Comparison of ENCODE assay signal across 8 mouse cellular contexts in genomic region chr5:34370840-34371239, GRCm38 (mm10). TPM values are rescaled to one million over a fixed set of nuclear protein-coding genes. Genes with fewer than 3 reads are reported as not detected.
DNase-seq lines count a peak whose midpoint lies in the region; ATAC-seq lines count a peak whose summit lies in the region.

No protein-coding gene starts in this region.

- H3K4me2 ChIP-seq in heart, embryonic 16.5 days (ENCODE audit: low read depth, low read length), result peak overlapping the region; percentile 88
- H3K4me2 ChIP-seq in hindbrain, embryonic 12.5 days (replicated peaks), result peak overlapping the region; percentile 72
- peak overlapping the region; percentile 74 for H3K4me2 ChIP-seq in midbrain, embryonic 13.5 days (replicated peaks)

- 25% methylated on average over 8 of the region's 8 CpGs for WGBS in heart, embryonic 16.5 days
- WGBS in hindbrain, embryonic 12.5 days, result 37% methylated on average over 8 of the region's 8 CpGs
- 31% methylated on average over 8 of the region's 8 CpGs for WGBS in midbrain, embryonic 13.5 days

- H3K27ac ChIP-seq in heart, embryonic 16.5 days (ENCODE audit: low read length), result no peak overlapping the region
- H3K27ac ChIP-seq in hindbrain, embryonic 12.5 days, result no peak overlapping the region
- peak overlapping the region; percentile 86; the same call in 1 of the 2 replicates for H3K27ac ChIP-seq in midbrain, embryonic 13.5 days

- H3K36me3 ChIP-seq in heart, embryonic 16.5 days (ENCODE audit: control insufficient read depth, insufficient read depth), result no peaks in the 10 kb centered on the region
- no peaks in the 10 kb centered on the region for H3K36me3 ChIP-seq in hindbrain, embryonic 12.5 days
- H3K36me3 ChIP-seq in midbrain, embryonic 13.5 days, result no peaks in the 10 kb centered on the region

- H3K9me3 ChIP-seq in heart, embryonic 16.5 days (replicated peaks; ENCODE audit: control insufficient read depth, low read length), result no peaks in the 10 kb centered on the region
- H3K9me3 ChIP-seq in hindbrain, embryonic 12.5 days (replicated peaks), result no peaks in the 10 kb centered on the region
- H3K9me3 ChIP-seq in midbrain, embryonic 13.5 days, result no peaks in the 10 kb centered on the region

- H3K27me3 ChIP-seq in heart, embryonic 16.5 days (ENCODE audit: control insufficient read depth, insufficient read depth, low read length), result no peaks in the 10 kb centered on the region
- H3K27me3 ChIP-seq in hindbrain, embryonic 12.5 days, result no peaks in the 10 kb centered on the region
- H3K27me3 ChIP-seq in midbrain, embryonic 13.5 days, result no peaks in the 10 kb centered on the region

- H3K4me1 ChIP-seq in heart, embryonic 16.5 days (ENCODE audit: control insufficient read depth, insufficient read depth, low read length), result peaks cover 19% of the 10 kb centered on the region
- peaks cover 22% of the 10 kb centered on the region for H3K4me1 ChIP-seq in hindbrain, embryonic 12.5 days
- peaks cover 40% of the 10 kb centered on the region for H3K4me1 ChIP-seq in midbrain, embryonic 13.5 days (replicated peaks)

- peak overlapping the region; percentile 97 for H3K9ac ChIP-seq in heart, embryonic 16.5 days (ENCODE audit: low read length)
- peak overlapping the region; percentile 93 for H3K9ac ChIP-seq in hindbrain, embryonic 12.5 days
- peak overlapping the region; percentile 98 for H3K9ac ChIP-seq in midbrain, embryonic 13.5 days (replicated peaks)

- no peak for ATAC-seq in heart, embryonic 16.5 days (replicated peaks; ENCODE audit: extremely low read depth, insufficient read depth, low FRiP score)
- no peak for ATAC-seq in hindbrain, embryonic 12.5 days (ENCODE audit: low FRiP score)
- ATAC-seq in midbrain, embryonic 13.5 days, result no peak
- ATAC-seq in activated CD4-positive, CD25-positive, alpha-beta regulatory T cell, adult 4 months, result no peak

- DNase-seq in heart, postnatal 25 days (ENCODE audit: low spot score), result no peak
- DNase-seq in NIH3T3 (ENCODE audit: low read depth), result peak; percentile 5
- no peak for DNase-seq in MN1 (ENCODE audit: low spot score)
- DNase-seq in cerebellum, postnatal 25 days, result no peak

- H3K4me3 ChIP-seq in heart, embryonic 16.5 days (ENCODE audit: low read length), result peak overlapping the region; percentile 96
- H3K4me3 ChIP-seq in hindbrain, embryonic 12.5 days, result peak overlapping the region; percentile 96
- peak overlapping the region; percentile 94 for H3K4me3 ChIP-seq in midbrain, embryonic 13.5 days (replicated peaks)

- intact Hi-C loops in heart, postnatal 25 days (cut with DNase I), result loop anchor here (5.0 kb wide), 2 partner anchors 41 to 286 kb away; no protein-coding TSS in a partner anchor

RNA-seq across cellular contexts. Expression of gene Fam193a, which starts 1.1 kb away (rescaled TPM):
- polyA plus RNA-seq in heart, embryonic 16.5 days (2015; fragmentation: Nextera tagmentation; extraction: Ambion mirVana), result 7.3 and 7.5 TPM in 2 replicates
- total RNA-seq in heart, postnatal 25 days (2021), result 10 to 100 TPM; 24.3 to 29.7 TPM
- polyA plus RNA-seq in hindbrain, embryonic 12.5 days (2016; fragmentation: Nextera tagmentation; extraction: Ambion mirVana), result 16.0 and 17.8 TPM in 2 replicates
- polyA plus RNA-seq in midbrain, embryonic 13.5 days (2015; fragmentation: Nextera tagmentation; extraction: Ambion mirVana), result 19.8 and 20.6 TPM in 2 replicates
- 10 to 100 TPM; 12.5 to 13.3 TPM for polyA plus RNA-seq in activated CD4-positive, CD25-positive, alpha-beta regulatory T cell, adult 4 months (2017; shearing (Covaris generic))

RNA-seq across cellular contexts. Expression of gene Rnf4, which starts 34.8 kb away (rescaled TPM):
- 111 and 115 TPM in 2 replicates for polyA plus RNA-seq in heart, embryonic 16.5 days (2015; fragmentation: Nextera tagmentation; extraction: Ambion mirVana)
- 10 to 100 TPM; 27.1 to 29.1 TPM for total RNA-seq in heart, postnatal 25 days (2021)
- polyA plus RNA-seq in hindbrain, embryonic 12.5 days (2016; fragmentation: Nextera tagmentation; extraction: Ambion mirVana), result 158 and 159 TPM in 2 replicates
- 136 and 141 TPM in 2 replicates for polyA plus RNA-seq in midbrain, embryonic 13.5 days (2015; fragmentation: Nextera tagmentation; extraction: Ambion mirVana)
- 100 to 1,000 TPM; 108 TPM for polyA plus RNA-seq in activated CD4-positive, CD25-positive, alpha-beta regulatory T cell, adult 4 months (2017; shearing (Covaris generic))
